In genomic region chr10:95211660-95212059, GRCm38 (mm10) we compare ENCODE assay signal across 34 mouse cellular contexts.
"Had no signal": no experiment of that assay in that cellular context is flagged by ENCODE, and none has a peak within 500 bp of the region (broad histone marks: within the 10 kb centered on the region; RNA-seq: fewer than 3 reads in every experiment).

No protein-coding gene starts in this region.

- H3K9me3 ChIP-seq: heart, embryonic 12.5 days; heart, embryonic 13.5 days; heart, embryonic 15.5 days; hindbrain, embryonic 10.5 days; hindbrain, embryonic 12.5 days; hindbrain, embryonic 13.5 days; hindbrain, embryonic 15.5 days; intestine, embryonic 15.5 days; kidney, embryonic 15.5 days had no signal

- DNase-seq: heart, postnatal 10 days; heart, postnatal 14 days; heart, postnatal 36 days; heart, postnatal 4 days; kidney, adult 11 months; kidney, adult 18-20 months; kidney, adult 2 months; kidney, adult 8-10 months; kidney, adult 9 months; kidney, postnatal 10 days; kidney, postnatal 14 days; kidney, postnatal 25 days; kidney, postnatal 36 days; kidney, postnatal 4 days; layer of hippocampus, adult 9-11 months; layer of hippocampus, postnatal 36 days had no signal

- H3K4me2 ChIP-seq: heart, embryonic 12.5 days; heart, embryonic 13.5 days; heart, embryonic 15.5 days; hindbrain, embryonic 12.5 days; hindbrain, embryonic 13.5 days; hindbrain, embryonic 14.5 days; hindbrain, embryonic 15.5 days; intestine, embryonic 15.5 days; kidney, embryonic 15.5 days had no signal

- H3K9ac ChIP-seq: heart, embryonic 12.5 days; heart, embryonic 13.5 days; heart, embryonic 15.5 days; hindbrain, embryonic 12.5 days; hindbrain, embryonic 13.5 days; hindbrain, embryonic 14.5 days; hindbrain, embryonic 15.5 days; intestine, embryonic 15.5 days; kidney, embryonic 15.5 days had no signal

- ATAC-seq: hindbrain, embryonic 16.5 days; hindbrain, postnatal 0 days; inflammation-experienced regulatory T-cells, adult 6 months; intestine, embryonic 15.5 days; intestine, embryonic 16.5 days; intestine, postnatal 0 days had no signal

- H3K27me3 ChIP-seq: heart, embryonic 15.5 days; hindbrain, embryonic 12.5 days; hindbrain, embryonic 13.5 days; hindbrain, embryonic 15.5 days; intestine, embryonic 15.5 days had no signal

- H3K36me3 ChIP-seq: heart, embryonic 12.5 days; heart, embryonic 13.5 days; heart, embryonic 15.5 days; hindbrain, embryonic 10.5 days; hindbrain, embryonic 12.5 days; hindbrain, embryonic 13.5 days; hindbrain, embryonic 15.5 days; intestine, embryonic 15.5 days; kidney, embryonic 15.5 days had no signal

- H3K27ac ChIP-seq: heart, embryonic 13.5 days; heart, embryonic 15.5 days; hindbrain, embryonic 10.5 days; hindbrain, embryonic 12.5 days; hindbrain, embryonic 13.5 days; hindbrain, embryonic 14.5 days; hindbrain, embryonic 15.5 days; hindbrain, postnatal 0 days; intestine, embryonic 15.5 days; kidney, embryonic 15.5 days; kidney, postnatal 0 days; layer of hippocampus, adult 2 months; left cerebral cortex, adult 2 months had no signal

- H3K4me1 ChIP-seq: hindbrain, embryonic 10.5 days; hindbrain, embryonic 12.5 days; hindbrain, embryonic 13.5 days; hindbrain, embryonic 15.5 days; intestine, embryonic 15.5 days had no signal

- H3K4me3 ChIP-seq: heart, embryonic 12.5 days; heart, embryonic 13.5 days; heart, embryonic 15.5 days; hindbrain, embryonic 10.5 days; hindbrain, embryonic 12.5 days; hindbrain, embryonic 13.5 days; hindbrain, embryonic 15.5 days; intestine, embryonic 15.5 days; kidney, embryonic 15.5 days; layer of hippocampus, adult 2 months; left cerebral cortex, adult 2 months had no signal
